ENCODE assay signal across 20 mouse cellular contexts in the genomic region with DNA sequence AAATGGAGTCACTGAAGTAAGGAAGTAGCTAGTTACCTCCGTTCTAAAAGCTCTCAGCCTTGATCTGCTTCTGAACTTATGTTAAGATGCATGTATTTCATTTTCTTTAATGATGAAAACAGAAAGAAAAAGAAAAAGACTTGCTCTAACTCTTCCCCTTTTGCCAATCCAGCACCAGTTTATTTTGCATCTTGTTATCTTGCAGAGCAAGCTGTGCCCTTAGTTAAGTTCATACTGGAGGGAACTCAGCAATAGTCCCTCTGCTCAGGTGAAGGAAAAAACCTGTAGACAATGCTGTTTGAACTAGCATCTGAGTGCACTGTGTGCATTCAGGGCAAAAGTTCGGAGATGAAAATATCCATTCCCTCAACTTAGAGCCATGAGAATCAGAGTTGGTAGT.
"Had no signal": no experiment of that assay in that cellular context is flagged by ENCODE, and none has a peak within 500 bp of the region (broad histone marks: within the 10 kb centered on the region; RNA-seq: fewer than 3 reads in every experiment).

No protein-coding gene starts in this region.

- ATAC-seq: liver, postnatal 0 days; lung, postnatal 0 days; midbrain, embryonic 13.5 days; midbrain, embryonic 15.5 days had no signal

- DNase-seq: liver, postnatal 0 days; lung, adult 2 months; lung, postnatal 14 days; lung, postnatal 36 days; retina, postnatal 1 day; right cerebral cortex, adult 18-20 months; right cerebral cortex, postnatal 25 days; thymus, adult 18-20 months; thymus, postnatal 14 days; thymus, postnatal 36 days had no signal

- H3K4me3 ChIP-seq: liver, embryonic 15.5 days; lung, embryonic 15.5 days; midbrain, embryonic 13.5 days; midbrain, embryonic 15.5 days; myocyte; neural tube, embryonic 13.5 days; neural tube, embryonic 15.5 days had no signal

- H3K27me3 ChIP-seq: liver, embryonic 15.5 days; lung, embryonic 15.5 days; midbrain, embryonic 13.5 days; midbrain, embryonic 15.5 days; neural tube, embryonic 13.5 days; neural tube, embryonic 15.5 days had no signal

- H3K27ac ChIP-seq: liver, embryonic 15.5 days; lung, embryonic 15.5 days; macrophage; midbrain, embryonic 13.5 days; midbrain, embryonic 15.5 days; neural tube, embryonic 13.5 days; neural tube, embryonic 15.5 days had no signal

- H3K9me3 ChIP-seq: liver, embryonic 15.5 days; lung, embryonic 15.5 days; midbrain, embryonic 13.5 days; midbrain, embryonic 15.5 days; neural tube, embryonic 13.5 days; neural tube, embryonic 15.5 days had no signal

- H3K4me1 ChIP-seq: lung, embryonic 15.5 days; midbrain, embryonic 13.5 days; midbrain, embryonic 15.5 days; neural tube, embryonic 13.5 days; neural tube, embryonic 15.5 days had no signal

- H3K9ac ChIP-seq: liver, embryonic 15.5 days; liver, postnatal 0 days; lung, embryonic 15.5 days; midbrain, embryonic 13.5 days; midbrain, embryonic 15.5 days; neural tube, embryonic 13.5 days; neural tube, embryonic 15.5 days had no signal

- H3K4me2 ChIP-seq: liver, embryonic 15.5 days; lung, embryonic 15.5 days; midbrain, embryonic 11.5 days; midbrain, embryonic 13.5 days; midbrain, embryonic 15.5 days; neural tube, embryonic 13.5 days; neural tube, embryonic 15.5 days had no signal

- H3K36me3 ChIP-seq: liver, embryonic 15.5 days; lung, embryonic 15.5 days; midbrain, embryonic 13.5 days; midbrain, embryonic 15.5 days; neural tube, embryonic 13.5 days; neural tube, embryonic 15.5 days had no signal
